Mouse (Mus musculus) forebrain, embryonic 13.5 days (tissue): ENCODE measurements around the gene Sox14. TPM values are rescaled to one million over a fixed set of nuclear protein-coding genes. Genes with fewer than 3 reads are reported as not detected.

Experiments
- ATAC-seq: fragments of 200-750 bp; cut with Nextera tagmentation; 2 replicates; pipeline ENCODE4 v1.8.0; 2017
- H3K27ac ChIP-seq: fragments of 300-500 bp; sonication (generic); 2 replicates; pipeline ENCODE4 v1.5.1; 2015; ENCODE audit warnings: inconsistent platforms, mild to moderate bottlenecking, moderate library complexity
- H3K27me3 ChIP-seq: fragments of 300-500 bp; sonication (generic); 2 replicates; pipeline ENCODE4 v1.6.1; 2015; ENCODE audit warnings: mild to moderate bottlenecking, inconsistent platforms
- H3K36me3 ChIP-seq: fragments of 300-500 bp; sonication (generic); 2 replicates; pipeline ENCODE4 v1.6.1; 2015; ENCODE audit warnings: mild to moderate bottlenecking, inconsistent platforms; ENCODE audit not compliant: poor library complexity, severe bottlenecking
- H3K4me1 ChIP-seq: fragments of 300-500 bp; sonication (generic); 2 replicates; pipeline ENCODE4 v1.6.1; 2015; ENCODE audit warnings: inconsistent platforms
- H3K4me2 ChIP-seq: fragments of 300-500 bp; sonication (generic); 2 replicates; pipeline ENCODE4 v1.6.1; 2015; ENCODE audit warnings: inconsistent platforms, mild to moderate bottlenecking, moderate library complexity
- H3K4me3 ChIP-seq: fragments of 300-500 bp; sonication (generic); 2 replicates; pipeline ENCODE4 v1.5.1; 2015; ENCODE audit warnings: mild to moderate bottlenecking, inconsistent platforms
- H3K9ac ChIP-seq: fragments of 300-500 bp; sonication (generic); 2 replicates; pipeline ENCODE4 v1.6.1; 2015; ENCODE audit warnings: mild to moderate bottlenecking, inconsistent platforms
- H3K9me3 ChIP-seq: fragments of 300-500 bp; sonication (generic); replicated peaks from 2 replicates; pipeline ENCODE4 v1.6.1; 2016; ENCODE audit warnings: inconsistent platforms
- WGBS: fragments of 180-500 bp; shearing (Covaris S2); methylation state at CpG from one replicate; pipeline ENCODE4 v1.1.7; 2015; 5-methylcytosine and 5-hydroxymethylcytosine counted together
- polyA plus RNA-seq: library from polyadenylated mRNA; unstranded; fragments of >200 nt; fragmentation: Nextera tagmentation; extraction: Ambion mirVana; gene quantifications from 2 replicates; pipeline ENCODE4 v1.2.1, GENCODE M21; 2015

Gene Sox14
- polyA plus RNA-seq, 1 experiment from 2014 or later, result 8.1 TPM

DNA sequence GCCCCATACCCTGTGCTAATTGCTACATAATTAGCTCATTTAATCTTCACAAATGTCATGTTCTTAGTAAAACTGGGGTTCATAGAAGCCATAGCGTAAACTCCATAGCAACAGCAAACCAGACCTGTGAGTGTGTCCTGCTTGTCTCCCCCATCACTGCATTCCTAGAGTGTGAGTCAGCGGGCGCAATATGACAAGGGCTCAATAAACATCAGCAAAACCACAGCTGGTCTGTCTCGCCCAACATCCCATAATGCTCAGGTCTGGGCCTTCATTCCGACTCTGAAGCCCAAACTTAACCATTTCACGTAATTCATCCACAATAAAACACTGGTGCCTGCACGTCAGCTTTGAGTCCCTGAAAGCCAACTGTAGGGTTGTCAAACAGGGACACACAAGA is 37.1 kb downstream of the Sox14 start:
- Histone ChIP-seq H3K27me3 (no peaks in the 10 kb centered on the region), H3K9ac (no peak overlapping the region), H3K4me1 (peaks cover 13% of the 10 kb centered on the region), H3K36me3 (no peaks in the 10 kb centered on the region), H3K27ac (no peak overlapping the region), H3K9me3 (no peaks in the 10 kb centered on the region), H3K4me3 (no peak overlapping the region), H3K4me2 (no peak overlapping the region)
- no peak for ATAC-seq
- WGBS, result 69% methylated on average over 7 of the region's 7 CpGs

DNA sequence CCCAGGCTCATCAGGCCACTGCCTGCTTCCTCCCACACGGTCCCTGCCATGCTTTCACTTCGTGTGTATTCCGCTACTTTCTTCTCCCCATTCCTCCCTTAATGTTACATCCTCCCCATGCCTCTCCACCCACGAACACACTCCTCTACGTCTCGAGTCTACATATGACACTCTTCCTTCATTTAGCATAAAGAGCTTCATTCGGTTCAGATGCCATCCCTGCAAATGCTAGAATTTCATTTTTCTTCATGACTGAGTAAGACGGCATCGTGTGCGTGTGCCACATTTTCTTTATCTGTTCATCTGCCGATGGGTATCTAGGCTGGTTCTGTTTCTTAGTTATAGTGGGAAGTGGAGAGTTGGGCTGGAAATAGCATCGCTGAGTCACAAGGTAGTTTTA is 39.3 kb downstream of the Sox14 start:
- 95% methylated on average over 12 of the region's 12 CpGs for WGBS
- no peak overlapping the region for H3K4me3 ChIP-seq
- H3K9ac ChIP-seq, result no peak overlapping the region

DNA sequence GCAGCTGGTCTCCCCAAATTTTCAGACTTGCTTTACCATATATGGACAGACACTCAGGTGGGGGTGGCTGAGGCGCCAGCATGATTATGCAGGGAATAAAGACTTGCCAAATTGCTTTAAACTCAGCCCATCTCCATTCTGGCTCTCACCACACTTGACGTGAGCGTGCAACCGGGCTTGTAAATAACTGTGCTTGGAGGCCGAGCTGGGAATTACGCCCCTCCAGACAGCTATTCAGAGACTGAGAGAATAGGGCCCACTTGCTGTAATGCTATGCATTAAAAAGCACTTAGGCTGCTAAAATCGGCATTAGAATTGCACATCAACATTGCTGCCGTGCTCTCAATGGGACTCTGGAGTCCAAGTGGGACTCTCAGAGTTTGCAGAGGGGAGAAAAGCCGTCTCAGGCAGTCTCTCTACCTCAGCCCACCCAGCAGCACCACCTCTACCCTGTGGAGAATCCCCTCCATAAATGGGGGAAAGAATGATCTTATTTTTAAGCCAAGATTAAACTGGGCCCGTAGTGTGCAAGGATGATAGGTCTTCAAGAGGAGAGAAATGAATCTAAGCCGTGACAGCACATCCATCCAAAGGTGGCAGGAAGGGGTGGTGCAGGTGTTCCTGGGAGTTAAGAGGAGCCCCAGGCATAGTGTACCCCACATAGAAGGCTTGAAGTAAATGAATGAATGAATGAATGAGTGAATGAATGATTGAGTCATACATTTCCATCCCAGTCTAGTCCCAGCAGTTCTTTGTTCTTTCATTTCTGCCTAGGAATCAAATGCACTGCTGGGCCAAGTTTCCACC is 40.1 kb downstream of the Sox14 start:
- peak; percentile 92 for ATAC-seq
- Histone ChIP-seq H3K27me3 (no peaks in the 10 kb centered on the region), H3K4me2 (peak overlapping the region; percentile 19; the same call in 1 of the 2 replicates), H3K4me1 (peaks cover 13% of the 10 kb centered on the region), H3K27ac (0 out of 2 replicates have a peak overlapping the region, but pooled peaks have one; percentile 15), H3K36me3 (no peaks in the 10 kb centered on the region), H3K9ac (no peak overlapping the region), H3K9me3 (no peaks in the 10 kb centered on the region), H3K4me3 (no peak overlapping the region)
- 35% methylated on average over 11 of the region's 11 CpGs for WGBS

More for the DNA sequence above, 39.3 kb downstream of the Sox14 start:
- no peaks in the 10 kb centered on the region for H3K27me3 ChIP-seq
- H3K4me2 ChIP-seq, result no peak overlapping the region
- H3K27ac ChIP-seq, result no peak overlapping the region
- H3K9me3 ChIP-seq, result no peaks in the 10 kb centered on the region
- no peak for ATAC-seq
- H3K4me1 ChIP-seq, result peaks cover 13% of the 10 kb centered on the region
- H3K36me3 ChIP-seq, result no peaks in the 10 kb centered on the region

Other genes starting within 250 kb of the Sox14 start
- gene Dzip1l, start 246.7 kb downstream of the Sox14 start, polyA plus RNA-seq, result 14.0 and 17.9 TPM in 2 replicates
- gene Cldn18, start 158.9 kb downstream of the Sox14 start, polyA plus RNA-seq, result not detected in 2 replicates